Mouse (Mus musculus) bone marrow, adult 2 months (tissue): ENCODE results near the gene Bfsp2. TPM values are rescaled to one million over a fixed set of nuclear protein-coding genes. Genes with fewer than 3 reads are reported as not detected.

Source experiments
- H3K27ac ChIP-seq: fragments of 200-500 bp; 2 replicates; pipeline ENCODE4 v1.5.1; 2012; ENCODE audit warnings: low read depth, mild to moderate bottlenecking, control low read depth, inconsistent platforms, low read length; ENCODE audit not compliant: control insufficient read depth, poor library complexity, insufficient read depth
- H3K4me1 ChIP-seq: fragments of 200-500 bp; 2 replicates; pipeline ENCODE4 v1.6.1; 2011; ENCODE audit warnings: low read length; ENCODE audit not compliant: control insufficient read depth, insufficient read depth
- H3K4me3 ChIP-seq: fragments of 200-500 bp; replicated peaks from 2 replicates; pipeline ENCODE3; 2011; ENCODE audit warnings: mild to moderate bottlenecking, low read depth, low read length, control low read depth; ENCODE audit not compliant: control insufficient read depth
- CTCF ChIP-seq: fragments of 200-500 bp; IDR thresholded peaks from 2 replicates; pipeline ENCODE4 v1.5.1; 2011; ENCODE audit warnings: low read length, control low read depth; ENCODE audit not compliant: control insufficient read depth, insufficient read depth
- POLR2A ChIP-seq: fragments of 200-500 bp; IDR thresholded peaks from 2 replicates; pipeline ENCODE4 v1.6.1; 2011; ENCODE audit warnings: low read depth, mild to moderate bottlenecking, control low read depth, low read length, borderline replicate concordance; ENCODE audit not compliant: control insufficient read depth
- WGBS: fragments of 180-500 bp; shearing (Covaris S2); methylation state at CpG from one replicate; pipeline ENCODE4 v1.1.7; 2018; 5-methylcytosine and 5-hydroxymethylcytosine counted together
- polyA plus RNA-seq: library from polyadenylated mRNA; stranded (reverse); fragments of >200 nt; gene quantifications from 2 replicates; pipeline ENCODE4 v1.2.4, GENCODE M21; 2011; ENCODE audit warnings: low replicate concordance; ENCODE audit not compliant: missing spikeins, insufficient read depth, insufficient read length

The Bfsp2 gene
- polyA plus RNA-seq, 1 experiment, result 11.3 TPM

DNA sequence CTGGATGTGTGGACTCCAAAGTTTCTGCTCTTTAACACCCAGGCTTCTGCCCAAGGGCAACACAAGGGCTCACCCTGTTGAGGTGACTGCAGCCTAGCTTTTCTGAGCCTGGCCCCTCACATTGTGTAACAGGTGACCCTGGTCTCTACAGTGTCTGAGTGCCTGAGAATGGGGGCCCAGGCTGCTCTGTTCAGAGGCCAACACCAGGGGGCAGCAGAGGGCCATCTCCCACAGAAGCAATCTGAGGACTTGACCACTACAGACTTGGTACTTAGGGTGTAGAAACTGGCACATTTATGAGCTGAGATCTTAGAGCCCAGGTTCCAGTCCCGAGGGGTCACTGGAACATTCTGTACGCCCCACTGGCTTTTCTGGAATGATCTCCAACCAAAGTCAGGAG lies 10.2 kb upstream of the Bfsp2 start:
- no peak overlapping the region for H3K27ac ChIP-seq
- TF ChIP-seq POLR2A, result no peak
- peak; percentile 90 for TF ChIP-seq CTCF
- WGBS, result 30% methylated on average over 2 of the region's 2 CpGs
- H3K4me1 ChIP-seq, result peaks cover 6% of the 10 kb centered on the region; the same call in 1 of the 2 replicates
- no peak overlapping the region for H3K4me3 ChIP-seq

GRCm38 (mm10) chr9:103489883-103490282 lies 9.7 kb upstream of the Bfsp2 start:
- TF ChIP-seq POLR2A, result no peak
- TF ChIP-seq CTCF, result no peak
- WGBS, result 36% methylated on average over 4 of the region's 4 CpGs
- H3K27ac ChIP-seq, result no peak overlapping the region
- H3K4me3 ChIP-seq, result no peak overlapping the region
- peaks cover 6% of the 10 kb centered on the region; the same call in 1 of the 2 replicates for H3K4me1 ChIP-seq

GRCm38 (mm10) chr9:103489096-103489495 lies 8.9 kb upstream of the Bfsp2 start:
- H3K4me1 ChIP-seq, result peaks cover 6% of the 10 kb centered on the region; the same call in 1 of the 2 replicates
- peak overlapping the region; percentile 20 for H3K4me3 ChIP-seq
- TF ChIP-seq CTCF (no peak), POLR2A (no peak)
- peak overlapping the region; percentile 35 for H3K27ac ChIP-seq
- WGBS, result 47% methylated on average over 7 of the region's 7 CpGs

DNA sequence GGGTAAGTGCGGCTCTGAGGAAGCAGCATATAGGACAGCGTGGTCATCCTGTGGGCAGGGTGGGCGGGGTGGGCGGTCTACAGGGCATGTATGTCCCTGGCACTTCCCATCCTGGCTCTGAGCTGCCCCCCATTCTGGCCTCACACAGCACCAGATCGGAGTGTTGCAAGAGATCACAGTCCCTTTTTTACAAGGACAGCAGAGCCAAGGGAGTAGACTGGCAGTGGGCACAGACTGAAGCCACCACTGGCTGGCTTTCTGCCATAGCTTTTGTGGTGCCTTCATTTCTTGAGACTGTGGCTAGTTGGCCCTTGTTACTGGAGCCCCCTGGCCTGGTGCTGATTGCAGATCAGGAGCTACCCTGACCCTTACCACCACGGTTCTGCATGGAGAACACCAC lies 6.0 kb upstream of the Bfsp2 start:
- 13% methylated on average over 6 of the region's 6 CpGs for WGBS
- peaks cover 6% of the 10 kb centered on the region; the same call in 1 of the 2 replicates for H3K4me1 ChIP-seq
- TF ChIP-seq CTCF (no peak), POLR2A (no peak)
- H3K27ac ChIP-seq, result no peak overlapping the region
- H3K4me3 ChIP-seq, result no peak overlapping the region

DNA sequence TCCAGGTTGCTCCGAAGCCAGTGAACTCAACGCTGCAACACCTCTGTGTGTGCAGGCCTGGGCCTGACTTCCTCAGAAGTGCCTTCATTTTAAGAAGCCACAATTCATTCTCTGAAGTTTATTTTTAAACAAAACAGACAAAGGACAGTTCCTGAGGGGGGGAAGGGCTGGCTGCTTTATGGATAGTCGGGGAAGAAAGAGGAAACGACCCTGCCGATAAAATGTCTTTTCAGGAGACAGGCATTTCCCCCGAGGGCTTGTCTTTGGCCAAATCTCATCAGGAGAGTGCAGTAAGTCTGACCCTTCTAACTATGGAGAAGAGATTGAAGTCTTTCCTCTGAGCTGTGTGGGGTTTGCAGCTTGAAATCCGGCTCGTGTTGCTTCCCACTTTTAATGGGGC lies 5.4 kb upstream of the Bfsp2 start:
- 2% methylated on average over 8 of the region's 8 CpGs for WGBS
- no peak overlapping the region for H3K4me3 ChIP-seq
- H3K4me1 ChIP-seq, result peaks cover 6% of the 10 kb centered on the region; the same call in 1 of the 2 replicates
- H3K27ac ChIP-seq, result no peak overlapping the region
- TF ChIP-seq CTCF, result no peak
- TF ChIP-seq POLR2A, result no peak

DNA sequence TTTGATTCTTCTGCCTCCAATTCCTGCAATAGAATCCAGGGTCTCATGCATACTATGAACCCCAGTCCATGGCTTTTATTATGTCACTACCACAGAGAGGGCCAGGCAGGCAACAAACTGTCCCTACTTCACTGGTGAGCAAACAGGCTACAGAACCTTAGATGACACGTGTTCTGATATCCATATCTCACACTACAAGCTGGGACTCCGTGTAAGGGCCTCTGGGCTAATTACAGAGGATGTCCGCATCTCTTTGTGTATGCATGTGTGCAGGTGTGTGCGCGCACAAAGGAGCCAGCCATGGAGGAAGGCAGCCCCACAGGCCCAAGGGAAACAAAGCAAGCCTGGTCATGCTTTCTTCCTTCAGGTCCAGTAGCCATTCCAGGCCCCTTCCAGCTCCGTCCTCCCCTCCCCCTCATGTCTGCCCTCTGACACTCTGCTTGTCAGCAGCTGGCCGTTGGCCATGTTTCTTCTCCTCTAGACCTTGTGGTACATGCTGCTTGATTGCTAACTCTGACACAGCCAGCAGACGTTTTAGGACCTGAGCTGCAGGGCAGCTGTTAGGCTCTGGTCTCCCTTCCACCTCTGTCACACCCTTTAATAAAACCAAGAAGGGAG lies 492 bp upstream of the Bfsp2 start:
- 63% methylated on average over 8 of the region's 8 CpGs for WGBS
- H3K4me3 ChIP-seq, result no peak overlapping the region
- TF ChIP-seq CTCF, result no peak
- TF ChIP-seq POLR2A, result no peak
- H3K27ac ChIP-seq, result no peak overlapping the region
- no peaks in the 10 kb centered on the region; the same call in 1 of the 2 replicates for H3K4me1 ChIP-seq

DNA sequence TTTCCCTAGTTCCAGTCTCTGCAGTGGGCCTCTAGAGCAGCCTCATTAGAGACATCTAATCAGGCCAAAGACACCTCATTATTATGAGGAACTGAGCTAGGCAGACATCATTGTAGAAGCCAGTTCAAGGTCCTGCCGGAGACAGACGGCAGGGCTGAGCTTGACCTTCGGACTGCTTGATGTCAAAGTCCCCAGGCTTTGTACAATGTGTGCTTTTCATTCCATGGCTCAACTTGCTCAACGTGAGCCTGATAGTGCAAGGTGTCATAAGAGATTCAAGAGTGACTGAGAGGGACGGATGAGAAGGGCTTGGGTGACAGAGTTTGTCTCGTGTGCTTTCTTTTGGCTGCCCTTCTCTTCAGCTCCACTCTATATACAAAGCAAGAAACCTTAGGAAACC lies 4.8 kb downstream of the Bfsp2 start:
- no peak overlapping the region for H3K4me3 ChIP-seq
- 79% methylated on average over 6 of the region's 6 CpGs for WGBS
- no peak overlapping the region for H3K27ac ChIP-seq
- H3K4me1 ChIP-seq, result no peaks in the 10 kb centered on the region; the same call in none of the 2 replicates
- TF ChIP-seq POLR2A, result no peak
- no peak for TF ChIP-seq CTCF

GRCm38 (mm10) chr9:103473915-103474688 lies 6.1 kb downstream of the Bfsp2 start:
- no peak overlapping the region for H3K4me3 ChIP-seq
- no peak overlapping the region for H3K27ac ChIP-seq
- no peak for TF ChIP-seq CTCF
- no peak for TF ChIP-seq POLR2A
- H3K4me1 ChIP-seq, result no peaks in the 10 kb centered on the region; the same call in none of the 2 replicates
- WGBS, result 2% methylated on average over 13 of the region's 13 CpGs
